Mouse (Mus musculus): ENCODE measurements around the gene H2-Q6. TPM values are rescaled to one million over a fixed set of nuclear protein-coding genes. Genes with fewer than 3 reads are reported as not detected.
A peak's percentile ranks its signal among the peaks of the same experiment; 100 is the strongest.
"Not testable (repeated sequence)": the region's sequence is repeated elsewhere in the genome, so short reads cannot be mapped to it uniquely, and the experiment has no call there.

The H2-Q6 gene
- 200 and 221 TPM in 2 replicates for total RNA-seq (2017)

DNA sequence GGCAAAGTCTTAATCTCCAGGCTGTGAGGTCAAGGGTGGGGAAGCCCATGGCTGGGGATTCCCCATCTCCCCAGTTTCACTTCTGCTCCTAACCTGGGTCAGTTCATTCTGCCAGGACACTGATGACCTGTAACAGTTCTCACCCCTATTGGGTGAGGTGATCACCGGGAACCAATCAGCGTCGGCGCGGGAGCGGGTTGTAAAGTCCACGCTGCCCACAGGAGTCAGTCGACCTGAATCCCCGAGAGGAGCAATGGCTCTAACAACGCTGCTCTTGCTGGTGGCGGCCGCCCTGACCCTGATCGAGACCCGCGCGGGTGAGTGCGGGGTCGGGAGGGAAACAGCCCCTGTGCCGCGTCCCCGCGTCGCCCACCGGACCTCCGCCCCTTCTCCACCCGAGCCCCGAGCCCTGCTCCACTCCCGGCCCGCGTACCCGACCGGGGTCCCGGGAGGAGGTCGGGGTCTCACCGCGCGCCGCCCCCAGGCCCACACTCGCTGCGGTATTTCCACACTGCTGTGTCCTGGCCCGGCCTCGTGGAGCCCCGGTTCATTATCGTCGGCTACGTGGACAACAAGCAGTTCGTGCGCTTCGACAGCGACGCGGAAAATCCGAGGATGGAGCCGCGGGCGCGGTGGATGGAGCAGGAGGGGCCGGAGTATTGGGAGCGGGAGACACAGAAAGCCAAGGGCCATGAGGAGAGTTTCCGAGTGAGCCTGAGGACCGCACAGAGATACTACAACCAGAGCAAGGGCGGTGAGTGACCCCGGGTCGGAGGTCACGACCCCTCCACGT is at the start of gene H2-Q6:
Gene H2-Q6 (plus strand): TSS at position 227 of the 793 bp plus-strand sequence.
- peak; percentile 97 for ATAC-seq (replicated peaks in 1 of 2; ENCODE audit: insufficient read depth in 1 of 2, low FRiP score in 2 of 2, low TSS enrichment in 1 of 2, low read depth in 1 of 2, poor library complexity in 2 of 2, severe bottlenecking in 2 of 2)

- ATAC-seq (replicated peaks in 1 of 2; ENCODE audit: insufficient read depth in 1 of 2, low FRiP score in 2 of 2, low TSS enrichment in 1 of 2, low read depth in 1 of 2, poor library complexity in 2 of 2, severe bottlenecking in 2 of 2), result peak; percentile 99 to 100
Observed at GRCm38 (mm10) chr17:35379369-35379728, 45.3 kb upstream of the H2-Q6 start, which contains the start of gene H2-Q4. H2-Q4 (plus strand) TSS chr17:35379617.

DNA sequence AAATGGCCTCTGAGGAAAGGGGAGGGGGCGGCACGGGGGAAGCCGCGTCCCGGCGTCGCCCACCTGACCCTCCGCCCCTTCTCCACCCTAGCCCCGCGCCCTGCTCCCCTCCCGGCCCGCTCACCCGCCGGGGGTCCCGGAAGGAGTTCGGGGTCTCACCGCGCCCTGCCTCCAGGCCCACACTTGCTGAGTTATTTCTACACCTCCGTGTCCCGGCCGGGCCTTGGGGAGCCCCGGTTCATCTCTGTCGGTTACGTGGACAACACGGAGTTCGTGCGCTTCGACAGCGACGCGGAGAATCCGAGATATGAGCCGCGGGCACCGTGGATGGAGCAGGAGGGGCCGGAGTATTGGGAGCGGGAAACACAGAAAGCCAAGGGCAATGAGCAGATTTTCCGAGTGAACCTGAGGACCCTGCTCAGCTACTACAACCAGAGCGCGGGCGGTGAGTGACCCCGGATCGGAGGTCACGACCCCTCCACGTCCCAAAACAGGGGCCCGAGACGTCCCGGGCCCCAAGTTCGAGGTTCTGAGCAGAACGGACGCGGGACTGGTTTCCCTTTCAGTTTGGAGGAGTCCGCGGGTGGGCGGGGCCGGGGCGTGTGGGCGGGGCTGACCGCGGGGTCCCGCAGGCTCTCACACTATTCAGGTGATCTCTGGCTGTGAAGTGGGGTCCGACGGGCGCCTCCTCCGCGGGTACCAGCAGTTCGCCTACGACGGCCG is 44.8 kb upstream of the H2-Q6 start:
- peak in 1 of 2 experiments; percentile 31; a peak in 1 of 4 replicates for ATAC-seq (replicated peaks in 1 of 2; ENCODE audit: insufficient read depth in 1 of 2, low FRiP score in 2 of 2, low TSS enrichment in 1 of 2, low read depth in 1 of 2, poor library complexity in 2 of 2, severe bottlenecking in 2 of 2)

- ATAC-seq (replicated peaks in 1 of 2; ENCODE audit: insufficient read depth in 1 of 2, low FRiP score in 2 of 2, low TSS enrichment in 1 of 2, low read depth in 1 of 2, poor library complexity in 2 of 2, severe bottlenecking in 2 of 2), result not testable (repeated sequence)
Observed at GRCm38 (mm10) chr17:35389796-35390195, 34.9 kb upstream of the H2-Q6 start.

DNA sequence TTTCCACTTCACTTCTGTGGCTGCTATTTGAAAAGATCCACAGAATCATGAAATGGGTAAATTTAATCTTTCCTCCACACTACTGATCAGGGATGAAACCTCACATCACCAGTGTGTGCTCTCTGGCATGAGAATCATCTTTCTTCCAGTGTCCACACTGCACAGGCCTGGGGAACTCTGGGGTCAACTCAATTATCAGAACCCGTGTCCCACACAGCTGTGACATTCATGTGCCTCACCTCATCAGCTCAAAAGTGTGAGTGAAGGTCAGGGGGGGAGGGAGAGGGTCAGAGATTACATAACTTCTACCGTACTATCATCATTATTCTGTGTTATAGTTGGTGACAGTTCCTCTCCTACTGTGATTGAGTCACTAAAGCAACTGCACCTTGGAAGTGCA is 32.0 kb upstream of the H2-Q6 start:
- ATAC-seq (replicated peaks in 1 of 2; ENCODE audit: insufficient read depth in 1 of 2, low FRiP score in 2 of 2, low TSS enrichment in 1 of 2, low read depth in 1 of 2, poor library complexity in 2 of 2, severe bottlenecking in 2 of 2), result not testable (repeated sequence)

DNA sequence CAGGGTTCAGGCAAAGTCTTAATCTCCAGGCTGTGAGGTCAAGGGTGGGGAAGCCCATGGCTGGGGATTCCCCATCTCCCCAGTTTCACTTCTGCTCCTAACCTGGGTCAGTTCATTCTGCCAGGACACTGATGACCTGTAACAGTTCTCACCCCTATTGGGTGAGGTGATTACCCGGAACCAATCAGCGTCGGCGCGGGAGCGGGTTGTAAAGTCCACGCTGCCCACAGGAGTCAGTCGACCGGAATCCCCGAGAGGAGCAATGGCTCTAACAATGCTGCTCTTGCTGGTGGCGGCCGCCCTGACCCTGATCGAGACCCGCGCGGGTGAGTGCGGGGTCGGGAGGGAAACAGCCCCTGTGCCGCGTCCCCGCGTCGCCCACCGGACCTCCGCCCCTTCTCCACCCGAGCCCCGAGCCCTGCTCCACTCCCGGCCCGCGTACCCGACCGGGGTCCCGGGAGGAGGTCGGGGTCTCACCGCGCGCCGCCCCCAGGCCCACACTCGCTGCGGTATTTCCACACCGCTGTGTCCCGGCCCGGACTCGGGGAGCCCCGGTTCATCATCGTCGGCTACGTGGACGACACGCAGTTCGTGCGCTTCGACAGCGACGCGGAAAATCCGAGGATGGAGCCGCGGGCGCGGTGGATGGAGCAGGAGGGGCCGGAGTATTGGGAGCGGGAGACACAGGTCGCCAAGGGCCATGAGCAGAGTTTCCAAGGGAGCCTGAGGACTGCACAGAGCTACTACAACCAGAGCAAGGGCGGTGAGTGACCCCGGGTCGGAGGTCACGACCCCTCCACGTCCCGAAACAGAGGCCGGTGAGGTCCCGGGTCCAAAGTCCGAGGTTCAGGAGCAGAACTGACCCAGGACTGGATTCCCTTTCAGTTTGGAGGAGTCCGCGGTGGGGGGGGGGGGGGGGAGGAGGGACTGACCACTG is 30.5 kb upstream of the H2-Q6 start:
- peak; percentile 98 to 99 for ATAC-seq (replicated peaks in 1 of 2; ENCODE audit: insufficient read depth in 1 of 2, low FRiP score in 2 of 2, low TSS enrichment in 1 of 2, low read depth in 1 of 2, poor library complexity in 2 of 2, severe bottlenecking in 2 of 2)

DNA sequence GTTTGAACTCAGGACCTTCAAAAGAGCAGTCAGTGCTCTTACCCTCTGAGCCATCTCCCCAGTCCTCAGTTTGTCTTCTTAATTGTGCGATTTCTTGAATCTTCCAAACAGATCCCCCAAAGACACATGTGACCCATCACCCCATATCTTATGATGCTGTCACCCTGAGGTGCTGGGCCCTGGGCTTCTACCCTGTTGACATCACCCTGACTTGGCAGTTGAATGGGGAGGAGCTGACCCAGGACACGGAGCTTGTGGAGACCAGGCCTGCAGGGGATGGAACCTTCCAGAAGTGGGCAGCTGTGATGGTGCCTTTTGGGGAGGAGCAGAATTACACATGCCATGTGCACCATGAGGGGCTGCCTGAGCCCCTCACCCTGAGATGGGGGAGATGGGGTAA is 27.7 kb upstream of the H2-Q6 start:
- not testable (repeated sequence) for ATAC-seq (replicated peaks in 1 of 2; ENCODE audit: insufficient read depth in 1 of 2, low FRiP score in 2 of 2, low TSS enrichment in 1 of 2, low read depth in 1 of 2, poor library complexity in 2 of 2, severe bottlenecking in 2 of 2)

GRCm38 (mm10) chr17:35413057-35413456 is 11.6 kb upstream of the H2-Q6 start:
- ATAC-seq (replicated peaks in 1 of 2; ENCODE audit: insufficient read depth in 1 of 2, low FRiP score in 2 of 2, low TSS enrichment in 1 of 2, low read depth in 1 of 2, poor library complexity in 2 of 2, severe bottlenecking in 2 of 2), result not testable (repeated sequence)

DNA sequence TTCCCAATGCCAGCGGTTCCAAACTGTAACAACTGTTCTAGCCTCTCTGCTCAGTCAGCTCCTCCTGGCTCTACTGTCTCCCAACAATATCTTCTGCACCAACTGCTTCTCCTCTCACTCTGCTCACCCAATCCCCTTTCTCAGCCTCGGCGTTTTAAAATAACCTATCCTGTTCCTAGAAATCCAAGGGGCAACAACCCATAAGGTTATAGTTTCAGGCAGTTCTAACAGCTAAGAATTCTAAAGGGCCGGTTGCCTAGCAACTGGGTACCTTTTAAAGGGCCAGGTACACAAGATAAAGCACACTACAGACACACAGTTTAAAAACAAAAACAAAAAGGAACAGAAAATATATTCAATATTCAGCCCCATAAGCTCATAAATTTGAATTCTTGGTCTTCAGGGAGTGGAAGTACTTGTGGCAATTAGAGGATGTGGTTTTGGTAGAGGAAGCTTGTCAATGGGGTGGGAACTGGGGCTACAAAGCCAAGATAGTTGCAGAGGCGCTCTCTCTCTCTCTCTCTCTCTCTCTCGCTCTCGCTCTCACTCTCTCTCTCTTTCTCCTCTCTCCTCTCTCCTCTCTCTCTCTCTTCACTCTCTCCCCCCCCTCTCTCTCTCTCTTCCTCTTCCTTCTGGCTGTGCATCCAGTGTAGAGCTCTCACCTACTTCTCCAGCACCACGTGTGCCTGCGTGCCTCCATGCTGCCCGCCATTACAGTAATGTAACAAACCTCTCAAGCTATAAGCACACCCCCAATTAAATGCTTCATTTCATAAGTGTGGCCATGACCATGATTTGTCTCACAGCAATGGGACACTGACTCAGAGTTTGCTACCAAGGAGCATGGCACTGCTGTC is 9.1 kb upstream of the H2-Q6 start:
- peak; percentile 79 to 85 for ATAC-seq (replicated peaks in 1 of 2; ENCODE audit: insufficient read depth in 1 of 2, low FRiP score in 2 of 2, low TSS enrichment in 1 of 2, low read depth in 1 of 2, poor library complexity in 2 of 2, severe bottlenecking in 2 of 2)

DNA sequence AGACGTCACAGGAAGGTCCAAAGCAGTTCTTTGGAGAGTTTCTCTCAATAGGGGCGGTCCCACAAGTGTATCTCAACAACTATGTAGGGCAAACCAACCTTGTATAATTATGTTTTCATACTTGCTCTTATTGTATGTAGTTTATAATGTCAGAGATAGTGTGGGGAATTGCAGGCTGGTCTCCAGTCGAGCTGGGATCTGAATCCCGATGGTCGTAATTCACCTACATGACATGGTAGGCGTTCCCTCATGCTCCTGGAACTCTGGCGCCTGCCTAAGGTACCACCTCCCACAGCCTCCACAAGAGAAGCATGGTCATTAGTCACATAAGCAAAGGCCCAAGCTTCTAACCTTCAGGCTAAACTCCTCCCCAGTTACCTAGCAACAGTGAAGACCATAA is 5.9 kb upstream of the H2-Q6 start:
- no peak for ATAC-seq (replicated peaks in 1 of 2; ENCODE audit: insufficient read depth in 1 of 2, low FRiP score in 2 of 2, low TSS enrichment in 1 of 2, low read depth in 1 of 2, poor library complexity in 2 of 2, severe bottlenecking in 2 of 2)

- not testable (repeated sequence) for ATAC-seq (replicated peaks in 1 of 2; ENCODE audit: insufficient read depth in 1 of 2, low FRiP score in 2 of 2, low TSS enrichment in 1 of 2, low read depth in 1 of 2, poor library complexity in 2 of 2, severe bottlenecking in 2 of 2)
Observed at GRCm38 (mm10) chr17:35419564-35419963, 5.1 kb upstream of the H2-Q6 start.

- not testable (repeated sequence) for ATAC-seq (replicated peaks in 1 of 2; ENCODE audit: insufficient read depth in 1 of 2, low FRiP score in 2 of 2, low TSS enrichment in 1 of 2, low read depth in 1 of 2, poor library complexity in 2 of 2, severe bottlenecking in 2 of 2)
Observed at GRCm38 (mm10) chr17:35420206-35420810, 4.3 kb upstream of the H2-Q6 start.

DNA sequence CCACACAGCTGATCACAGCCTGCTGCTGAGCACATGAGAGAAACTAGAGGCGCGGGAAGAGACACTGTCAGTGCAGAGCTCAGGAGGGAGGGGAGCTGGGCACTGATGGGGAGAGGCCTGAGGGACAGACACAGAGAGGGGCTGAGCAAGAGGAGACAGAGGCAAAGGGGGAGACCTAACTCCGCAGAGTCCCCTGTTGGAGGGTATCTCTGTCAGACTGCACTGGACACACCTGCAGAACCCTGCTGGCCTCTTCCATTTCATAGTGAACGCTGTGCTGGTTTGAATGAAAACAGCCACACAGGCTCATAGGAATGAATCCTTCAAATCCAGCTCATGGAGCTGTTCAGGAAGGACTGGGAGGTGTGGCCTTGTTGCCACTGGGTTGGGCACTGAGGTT is 3.3 kb upstream of the H2-Q6 start:
- not testable (repeated sequence) for ATAC-seq (replicated peaks in 1 of 2; ENCODE audit: insufficient read depth in 1 of 2, low FRiP score in 2 of 2, low TSS enrichment in 1 of 2, low read depth in 1 of 2, poor library complexity in 2 of 2, severe bottlenecking in 2 of 2)

DNA sequence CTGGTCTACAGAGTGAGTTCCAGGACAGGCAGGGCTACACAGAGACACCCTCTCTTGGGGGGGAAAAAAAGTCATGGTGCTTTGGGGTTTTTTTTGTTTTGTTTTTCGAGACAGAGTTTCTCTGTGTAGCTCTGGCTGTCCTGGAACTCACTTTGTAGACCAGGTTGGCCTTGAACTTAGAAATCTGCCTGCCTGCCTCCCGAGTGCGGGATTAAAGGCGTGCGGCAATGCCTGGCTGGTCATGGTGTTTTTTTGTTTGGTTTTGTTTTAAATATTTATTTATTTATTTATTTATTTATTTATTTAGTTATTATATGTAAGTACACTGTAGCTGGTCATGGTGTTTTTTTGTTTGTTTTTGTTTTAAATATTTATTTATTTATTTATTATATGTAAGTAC is 2.3 kb upstream of the H2-Q6 start:
- not testable (repeated sequence) for ATAC-seq (replicated peaks in 1 of 2; ENCODE audit: insufficient read depth in 1 of 2, low FRiP score in 2 of 2, low TSS enrichment in 1 of 2, low read depth in 1 of 2, poor library complexity in 2 of 2, severe bottlenecking in 2 of 2)

GRCm38 (mm10) chr17:35423131-35423810 is 1.4 kb upstream of the H2-Q6 start:
- ATAC-seq (replicated peaks in 1 of 2; ENCODE audit: insufficient read depth in 1 of 2, low FRiP score in 2 of 2, low TSS enrichment in 1 of 2, low read depth in 1 of 2, poor library complexity in 2 of 2, severe bottlenecking in 2 of 2), result not testable (repeated sequence)

DNA sequence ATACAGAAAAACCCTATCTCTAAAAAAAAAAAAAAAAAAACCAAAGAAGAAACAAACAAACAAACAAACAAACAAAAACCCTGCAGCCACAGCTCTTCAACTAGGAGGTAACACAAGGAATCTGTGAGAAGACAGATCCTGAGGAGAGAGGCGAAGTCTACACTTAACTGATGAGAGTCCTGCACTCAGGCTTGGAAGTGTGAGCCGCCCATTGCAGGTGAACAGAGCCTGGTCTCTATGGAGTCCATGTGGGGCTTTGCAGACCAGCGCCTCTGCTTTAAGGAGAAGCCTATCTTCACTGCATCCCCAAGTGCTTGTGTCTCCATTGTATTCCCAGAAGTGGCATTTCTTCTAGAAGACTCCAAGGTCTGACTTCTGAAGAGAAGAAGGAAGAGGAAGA is 544 bp upstream of the H2-Q6 start:
- not testable (repeated sequence) for ATAC-seq (replicated peaks in 1 of 2; ENCODE audit: insufficient read depth in 1 of 2, low FRiP score in 2 of 2, low TSS enrichment in 1 of 2, low read depth in 1 of 2, poor library complexity in 2 of 2, severe bottlenecking in 2 of 2)

Measured in hematopoietic stem cell, adult 5-6 weeks (primary cell).